Mouse (Mus musculus) erythroid progenitor cell, adult 5-6 weeks (primary cell): ENCODE measurements around the gene Ilkap. TPM values are rescaled to one million over a fixed set of nuclear protein-coding genes. Genes with fewer than 3 reads are reported as not detected.

ENCODE experiments used
- ATAC-seq: replicated peaks from 2 replicates; pipeline ENCODE4 v1.8.0; 2016; ENCODE audit warnings: moderate number of reproducible peaks, mild to moderate bottlenecking, moderate TSS enrichment, inconsistent platforms; ENCODE audit not compliant: poor library complexity, low FRiP score, severe bottlenecking
- total RNA-seq, 2 experiments: library from RNA; stranded (forward) in 1 of 2; stranded (reverse) in 1 of 2; fragments of 150-400 nt in 1 of 2; fragments of 186-747, 209-891 nt in 1 of 2; gene quantifications; 2 replicates each; pipeline versions ENCODE4 v1.2.3 to v1.2.4; 2015 to 2017; ENCODE audit warnings: low replicate concordance in 2 of 2

Gene Ilkap
- total RNA-seq (2015; ENCODE audit: low replicate concordance) (82.2 and 110 TPM in 2 replicates), total RNA-seq (2017; ENCODE audit: low replicate concordance) (101 and 110 TPM in 2 replicates)

DNA sequence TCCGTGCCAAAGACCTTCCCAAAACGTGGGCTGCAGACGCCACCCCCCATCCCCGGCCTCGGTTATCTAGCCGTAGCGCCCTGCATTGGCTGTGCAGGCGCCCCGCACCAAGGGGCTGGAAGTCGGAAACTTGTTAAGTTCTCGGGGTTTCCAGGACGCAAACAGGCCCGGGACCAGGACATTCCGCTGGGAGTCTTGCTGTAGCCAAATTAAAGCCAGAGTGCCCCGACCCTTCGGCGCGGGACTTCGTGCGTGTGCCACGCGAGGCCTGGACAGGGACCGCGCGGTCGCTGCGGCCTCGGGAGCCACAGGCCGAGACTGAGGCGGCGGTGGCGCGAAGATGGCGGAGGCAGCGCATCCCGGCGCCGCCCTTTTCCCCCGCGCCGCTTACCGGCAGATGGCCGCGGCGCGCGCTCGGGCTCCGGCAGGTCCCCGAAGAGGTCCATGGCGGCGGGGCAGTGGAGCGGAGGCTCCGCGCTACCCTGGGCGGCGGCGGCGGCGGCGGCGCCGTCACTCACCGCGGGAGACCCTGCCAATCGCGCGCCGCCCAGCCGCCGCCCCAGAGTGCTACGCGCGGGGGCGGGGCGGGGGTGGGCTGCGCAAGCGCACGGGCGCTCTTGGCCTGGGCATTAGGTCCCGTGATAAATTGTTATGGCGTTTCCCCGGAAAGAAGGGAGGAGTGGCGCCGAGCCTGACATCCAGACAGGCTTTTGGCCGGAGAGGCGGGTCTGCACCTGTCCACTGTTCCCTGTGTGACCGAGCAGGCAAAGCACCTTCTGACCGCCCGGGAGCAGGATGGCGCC lies at the start of gene Ilkap:
Gene Ilkap (minus strand): TSS at position 556 of the 803 bp plus-strand sequence.
- peak; percentile 88 for ATAC-seq

DNA sequence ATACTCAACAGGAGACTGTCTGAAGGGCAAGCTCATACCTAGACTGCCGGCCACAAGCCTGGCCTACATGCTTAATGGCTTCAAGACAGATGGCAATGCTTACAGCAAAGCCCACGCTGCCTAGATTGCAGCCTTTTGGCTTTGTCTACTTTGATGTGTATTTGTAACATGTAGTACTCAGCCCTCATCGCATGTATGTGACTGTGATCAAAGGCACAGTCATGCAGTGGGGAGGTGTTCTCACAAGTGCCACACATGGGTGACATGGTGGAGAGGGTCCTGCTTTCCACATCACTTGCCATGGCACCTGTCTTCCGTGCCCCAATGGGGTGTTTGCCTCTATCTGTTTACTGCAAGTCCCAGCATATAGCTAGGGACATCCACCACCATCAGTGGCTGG lies 47.9 kb upstream of the Ilkap start:
- ATAC-seq = no peak

DNA sequence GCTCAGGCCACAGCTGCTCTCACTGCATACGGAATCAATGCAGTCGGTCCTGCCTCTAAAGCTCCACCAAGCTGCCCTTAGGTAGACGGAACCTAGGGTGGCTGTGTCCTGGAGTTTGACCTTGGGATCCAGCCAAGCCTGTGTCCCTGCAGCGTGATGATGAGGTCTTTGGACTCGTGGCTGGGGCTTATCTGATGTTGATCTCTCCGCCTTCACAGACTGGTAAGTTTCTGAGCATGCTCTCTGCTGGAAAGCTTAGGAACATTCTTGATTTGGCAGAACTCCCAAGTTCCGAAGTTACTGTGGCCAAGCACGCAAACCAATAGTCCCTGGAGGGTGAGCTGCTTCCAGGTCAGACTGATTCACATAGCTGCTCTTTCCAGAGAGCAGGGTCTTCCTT lies 47.4 kb upstream of the Ilkap start:
- no peak for ATAC-seq

DNA sequence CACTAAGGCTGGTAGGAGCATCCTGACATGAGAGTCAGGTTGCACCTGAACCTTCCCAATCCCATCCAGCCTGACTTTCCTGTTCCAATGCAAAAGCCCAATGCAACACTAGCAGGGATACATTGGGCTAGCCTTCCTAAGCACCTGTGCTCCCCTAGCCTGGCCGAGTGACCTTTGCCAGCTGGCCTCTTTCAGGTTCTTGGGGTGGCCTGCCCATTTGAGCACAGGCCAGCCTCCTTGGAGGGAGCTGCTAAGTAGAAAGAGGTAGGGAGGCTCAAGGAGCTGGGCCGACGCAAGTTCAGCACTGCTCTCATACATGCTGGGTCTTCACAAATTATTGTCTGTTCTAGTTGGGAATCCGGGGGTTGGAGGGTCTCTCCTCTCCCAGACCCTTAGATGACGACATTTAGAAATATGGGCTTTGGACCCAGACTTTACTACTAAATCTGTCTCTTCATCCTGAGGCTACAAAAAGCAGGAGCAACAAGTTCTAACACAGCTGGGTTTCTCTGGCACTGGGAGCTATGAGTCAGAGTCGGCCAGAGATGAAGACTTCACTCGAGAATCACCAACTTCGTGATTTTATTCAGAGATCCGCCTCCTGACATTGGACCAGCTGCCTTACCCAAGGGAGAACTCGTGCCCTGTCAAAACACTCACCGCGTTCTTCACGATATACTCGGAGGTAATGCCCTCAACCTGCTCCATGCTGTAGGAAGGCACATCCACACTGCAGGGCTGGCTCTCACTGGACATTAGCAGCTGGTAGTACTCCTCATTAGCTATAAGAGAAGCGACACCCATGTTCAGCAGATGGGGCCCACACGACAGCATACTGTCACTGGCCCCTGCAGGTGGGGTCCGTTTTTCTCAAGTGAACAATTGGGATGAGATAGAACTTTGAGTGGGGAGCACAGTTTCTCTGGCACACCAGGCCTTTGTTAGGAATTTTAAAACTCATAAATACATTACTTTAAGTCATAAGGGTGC lies 46.5 kb upstream of the Ilkap start:
- no peak for ATAC-seq

DNA sequence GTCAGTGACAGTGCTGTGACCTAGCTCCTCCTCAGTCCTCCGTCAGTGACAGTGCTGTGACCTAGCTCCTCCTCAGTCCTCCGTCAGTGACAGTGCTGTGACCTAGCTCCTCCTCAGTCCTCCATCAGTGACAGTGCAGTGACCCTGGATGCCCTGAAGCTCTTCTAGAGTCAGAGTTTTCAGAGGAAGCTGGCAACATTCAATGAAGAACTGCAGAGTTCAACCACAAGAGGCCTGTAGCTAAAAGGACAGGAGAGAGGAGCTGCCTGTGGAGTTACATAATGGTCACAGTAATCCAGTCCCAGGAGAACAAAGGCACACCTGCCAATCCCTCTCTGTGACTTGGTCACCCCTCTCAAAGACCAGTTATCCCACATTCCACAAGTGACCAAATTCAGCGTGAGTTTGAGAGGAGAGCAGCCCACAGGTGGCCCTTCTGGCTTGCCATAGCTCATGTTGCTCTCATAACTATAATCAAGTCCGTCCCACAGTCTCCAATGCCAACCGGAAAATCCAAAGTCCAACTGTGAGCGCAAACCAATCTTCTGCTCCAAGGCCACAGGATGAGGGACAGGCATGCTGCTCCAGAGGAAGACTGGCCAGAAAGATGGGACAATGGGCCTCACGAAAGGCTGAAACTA lies 43.9 kb upstream of the Ilkap start:
- ATAC-seq = no peak

DNA sequence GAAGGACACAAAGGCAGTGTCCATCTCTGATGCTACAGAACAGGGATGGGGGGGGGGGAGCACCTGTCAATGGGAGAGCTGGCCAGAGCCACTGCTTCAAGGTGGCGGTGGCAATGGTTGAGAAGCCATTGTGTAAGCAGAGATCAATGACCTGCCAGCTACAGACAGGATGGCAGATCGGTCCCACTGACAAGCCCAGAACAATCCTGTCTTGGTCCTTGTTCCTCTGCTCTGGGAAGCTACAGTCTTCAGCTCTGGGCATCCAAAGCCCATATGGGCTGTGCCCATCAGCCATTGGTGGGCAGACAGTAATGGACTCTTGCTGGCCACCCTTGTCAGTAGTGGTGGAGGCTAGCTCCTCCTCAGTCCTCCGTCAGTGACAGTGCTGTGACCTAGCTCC lies 43.2 kb upstream of the Ilkap start:
- no peak for ATAC-seq

DNA sequence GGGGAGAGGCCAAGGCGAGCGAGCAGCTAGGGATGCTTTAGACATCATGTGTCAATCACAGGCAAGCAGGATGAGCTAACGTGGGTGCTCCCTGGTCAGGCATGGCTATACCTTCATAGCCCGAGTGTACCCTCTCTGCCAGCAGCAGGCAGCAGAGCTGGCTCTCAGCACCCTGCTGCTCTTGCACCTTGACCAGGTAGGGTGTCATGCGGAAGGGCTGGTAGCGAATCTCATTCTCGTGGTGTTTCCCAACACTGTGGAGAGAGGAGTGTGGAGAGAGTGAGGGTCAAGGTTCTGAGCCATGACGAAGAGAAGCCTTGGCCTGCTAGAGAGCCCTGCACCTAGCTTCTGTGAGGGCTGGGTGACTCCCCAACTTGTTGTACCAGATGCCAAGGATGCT lies 41.2 kb upstream of the Ilkap start:
- no peak for ATAC-seq

DNA sequence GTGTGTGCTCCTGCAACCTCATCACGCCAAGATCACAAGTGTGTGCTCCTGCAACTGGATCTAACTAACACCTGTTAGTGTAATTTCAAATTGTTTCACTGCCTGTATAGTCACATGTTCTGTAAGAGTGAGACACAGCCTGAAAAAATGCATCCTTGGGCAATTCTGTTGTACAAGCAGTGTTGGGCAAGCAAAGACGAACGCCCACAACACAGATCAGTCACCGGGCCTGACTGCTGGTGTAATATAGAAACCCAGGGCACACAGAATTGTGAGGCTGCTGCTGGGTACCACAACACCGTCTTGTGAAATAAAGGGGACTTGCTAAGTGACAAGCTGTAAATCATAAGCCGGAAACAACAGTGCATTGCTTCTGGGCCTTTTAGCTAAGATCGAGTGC lies 39.0 kb upstream of the Ilkap start:
- ATAC-seq = no peak

DNA sequence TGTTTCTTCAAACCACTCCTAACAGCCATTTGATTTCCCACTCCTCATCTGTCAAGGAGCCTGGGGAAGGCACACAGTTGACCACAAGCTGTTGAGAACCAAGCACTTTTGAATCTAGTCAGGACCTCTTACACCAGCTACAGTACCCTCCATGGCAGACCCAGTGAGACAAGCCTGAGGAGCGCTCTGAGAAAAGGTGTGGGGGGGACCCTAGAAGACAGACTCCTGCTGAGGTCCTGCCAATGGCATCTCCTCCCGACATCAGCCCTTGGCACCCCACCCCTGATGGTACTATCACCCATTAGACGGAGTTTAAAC lies 38.4 kb upstream of the Ilkap start:
- no peak for ATAC-seq

DNA sequence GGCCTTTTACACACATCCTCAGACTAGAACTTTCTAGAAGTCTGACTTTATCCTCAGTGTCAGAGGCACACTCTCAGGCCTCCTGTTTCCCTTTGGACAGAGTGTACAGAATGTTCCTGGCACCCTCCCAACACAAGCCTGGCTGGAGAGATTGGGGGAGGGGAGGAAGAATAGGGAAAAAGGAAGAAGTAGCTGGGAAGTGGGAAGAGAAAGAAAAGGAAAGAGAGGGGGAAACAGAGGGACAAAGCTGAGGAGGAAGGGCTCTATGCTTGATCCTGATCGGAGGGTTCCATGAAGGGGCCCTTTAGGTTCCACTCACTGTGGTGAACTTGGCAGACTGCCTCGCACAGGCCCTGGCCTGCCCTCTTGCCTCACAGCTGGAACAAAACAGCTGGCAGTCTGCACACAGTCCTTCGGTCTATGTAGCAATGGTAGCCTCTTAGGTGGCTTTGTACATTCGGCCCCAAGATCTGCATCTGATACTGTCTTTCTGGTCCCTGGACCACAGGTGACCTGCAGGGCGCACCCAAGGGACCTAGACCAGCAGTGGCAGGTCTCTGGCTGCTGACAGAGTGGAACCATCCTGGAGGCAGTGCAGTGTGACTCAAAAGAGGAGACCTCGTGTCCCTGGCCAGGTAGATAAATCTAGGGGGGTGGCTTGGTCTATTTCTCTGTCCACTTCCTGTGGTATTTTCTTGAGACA lies 37.9 kb upstream of the Ilkap start:
- ATAC-seq = no peak

DNA sequence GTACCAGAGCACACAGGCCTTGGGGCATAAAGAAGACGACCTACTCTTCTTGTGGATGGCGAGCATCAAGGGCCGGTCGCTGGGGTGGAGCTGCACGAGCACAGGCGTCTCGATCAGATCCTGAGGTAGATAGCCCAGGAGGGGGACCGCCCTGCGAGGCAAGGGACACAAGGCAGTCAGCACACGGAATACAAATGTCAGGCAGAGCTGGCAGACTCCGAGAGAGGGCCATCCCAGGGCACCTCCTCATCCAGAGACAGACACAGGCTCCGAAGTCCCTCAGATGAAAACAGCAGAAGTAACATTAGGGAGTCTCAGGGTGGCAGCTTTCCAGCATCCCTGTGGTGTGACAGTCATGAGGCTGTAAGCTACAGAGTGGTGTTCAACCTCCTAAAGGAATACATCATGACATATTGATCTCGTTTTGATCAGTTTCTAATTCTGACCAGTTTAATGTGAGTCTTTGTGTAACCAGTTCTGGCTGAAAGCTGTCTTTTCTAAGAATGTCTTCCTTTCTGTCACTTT lies 37.1 kb upstream of the Ilkap start:
- ATAC-seq = no peak

DNA sequence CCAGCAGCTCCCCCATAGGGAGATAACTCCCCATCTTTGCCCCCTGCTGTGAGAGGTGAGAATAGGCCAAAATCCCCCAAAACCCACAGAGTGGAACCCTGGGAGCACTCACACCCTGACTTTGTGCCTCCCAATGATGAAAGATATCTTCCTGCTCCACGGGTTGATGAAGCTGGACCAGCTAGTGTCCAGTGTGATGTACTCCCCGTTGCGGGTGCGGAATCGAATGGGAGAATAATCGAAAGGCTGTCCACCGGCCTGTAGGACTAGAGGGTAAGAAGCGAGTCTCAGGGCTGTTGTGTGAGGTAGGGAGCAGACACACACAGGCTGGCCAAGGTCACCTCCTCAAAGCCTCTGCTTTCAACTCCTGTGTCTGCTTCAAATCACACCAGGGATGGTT lies 36.3 kb upstream of the Ilkap start:
- ATAC-seq = no peak

DNA sequence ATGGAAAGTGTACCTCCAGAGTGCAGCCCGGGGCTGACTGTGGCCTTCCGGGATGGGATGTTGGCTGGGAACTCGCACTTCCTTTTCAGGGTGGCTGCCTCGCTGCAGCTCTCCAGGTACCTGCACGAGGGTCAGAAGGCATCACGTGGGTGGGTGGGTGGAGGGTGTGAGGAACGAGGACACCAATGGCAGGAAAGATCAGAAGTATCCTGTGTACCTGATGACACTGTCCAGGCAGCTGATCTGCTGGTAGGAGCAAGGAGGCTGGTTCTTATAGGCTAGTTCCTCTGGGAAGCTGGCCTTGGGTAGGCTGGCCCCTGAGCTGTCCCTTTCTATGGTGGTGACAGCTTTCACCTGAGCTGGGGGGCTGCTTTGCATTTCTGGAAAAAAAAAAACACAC lies 32.1 kb upstream of the Ilkap start:
- no peak for ATAC-seq

DNA sequence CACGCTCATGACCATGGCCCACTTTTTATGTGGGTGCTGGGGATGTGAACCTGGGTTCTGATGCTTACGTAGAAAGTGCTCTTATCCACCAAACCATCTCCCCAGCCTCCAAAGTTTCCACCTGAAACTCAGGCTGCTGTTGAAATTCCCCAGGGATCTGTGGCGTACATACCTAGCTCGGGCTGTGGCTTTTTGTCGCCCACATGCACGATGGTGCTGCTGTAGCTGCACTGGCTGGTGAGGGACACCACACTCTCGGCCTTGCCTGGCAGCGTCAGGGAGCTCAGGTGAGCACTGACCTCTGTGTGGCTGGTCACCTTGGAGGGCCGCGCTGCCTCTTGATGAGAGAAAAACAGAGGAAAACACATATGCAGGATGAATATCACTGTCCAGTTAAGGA lies 30.6 kb upstream of the Ilkap start:
- ATAC-seq = no peak

DNA sequence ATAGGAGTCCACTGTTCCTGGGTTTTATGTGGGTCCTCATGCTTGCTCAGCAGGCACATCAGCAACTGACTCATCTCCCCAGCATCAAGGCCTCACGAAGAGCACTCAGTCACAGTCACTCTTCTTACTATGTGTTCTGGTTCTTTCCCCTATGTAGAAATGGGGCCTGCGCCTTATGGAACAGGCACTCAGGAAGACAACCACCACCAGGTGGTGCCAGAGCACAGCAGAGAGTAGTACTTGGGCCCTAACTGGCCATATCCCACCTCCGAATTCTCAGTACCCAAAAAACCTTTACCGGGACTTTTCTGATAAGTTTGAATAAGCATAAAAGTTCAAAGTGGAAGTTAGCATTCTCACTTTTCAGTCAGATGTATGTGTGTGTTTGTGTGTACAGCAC lies 30.0 kb upstream of the Ilkap start:
- ATAC-seq = peak; percentile 62; the same call in 1 of the 2 replicates

DNA sequence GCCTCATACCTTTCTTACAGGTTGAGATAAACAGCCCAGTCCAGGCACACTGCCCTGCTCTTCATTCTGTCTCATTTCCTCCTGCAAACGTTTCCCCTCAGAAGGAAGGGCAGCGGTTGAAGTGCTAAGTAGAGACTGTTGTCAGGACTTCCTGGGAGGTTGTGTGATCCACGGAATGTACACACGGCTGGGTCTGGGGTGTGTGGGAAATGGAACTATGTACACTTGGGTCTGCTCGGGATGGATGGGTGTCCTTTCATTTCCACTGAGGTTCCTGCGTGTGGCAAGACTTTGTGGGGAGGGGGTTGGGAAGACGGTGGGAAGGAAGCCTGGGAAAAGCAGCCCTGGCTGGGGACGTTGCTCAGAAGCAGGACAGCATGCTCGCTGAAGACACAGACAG lies 27.8 kb upstream of the Ilkap start:
- no peak for ATAC-seq

DNA sequence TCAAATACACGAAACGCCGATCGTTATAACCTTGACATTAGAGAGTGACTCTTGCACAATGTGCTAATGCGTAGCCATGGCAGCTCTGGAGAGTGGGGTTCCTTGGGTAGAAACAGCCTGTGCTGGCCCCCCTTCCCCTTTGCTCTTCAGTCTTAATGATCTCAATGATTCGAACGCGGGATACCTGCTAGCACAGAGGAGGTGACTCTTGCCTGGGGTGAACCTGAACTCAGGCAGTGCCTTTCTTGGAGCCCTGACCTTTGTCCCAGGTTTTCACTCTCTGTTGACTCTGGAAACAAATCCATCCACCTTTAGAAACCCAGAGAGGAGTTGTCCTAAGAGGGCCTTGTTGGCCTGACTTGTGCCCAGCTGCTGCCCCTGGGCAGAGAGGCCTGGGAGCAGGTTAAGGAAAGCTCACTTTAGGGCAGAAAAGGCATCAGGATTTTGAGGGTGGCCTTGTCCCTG lies 22.0 kb upstream of the Ilkap start:
- ATAC-seq = no peak

DNA sequence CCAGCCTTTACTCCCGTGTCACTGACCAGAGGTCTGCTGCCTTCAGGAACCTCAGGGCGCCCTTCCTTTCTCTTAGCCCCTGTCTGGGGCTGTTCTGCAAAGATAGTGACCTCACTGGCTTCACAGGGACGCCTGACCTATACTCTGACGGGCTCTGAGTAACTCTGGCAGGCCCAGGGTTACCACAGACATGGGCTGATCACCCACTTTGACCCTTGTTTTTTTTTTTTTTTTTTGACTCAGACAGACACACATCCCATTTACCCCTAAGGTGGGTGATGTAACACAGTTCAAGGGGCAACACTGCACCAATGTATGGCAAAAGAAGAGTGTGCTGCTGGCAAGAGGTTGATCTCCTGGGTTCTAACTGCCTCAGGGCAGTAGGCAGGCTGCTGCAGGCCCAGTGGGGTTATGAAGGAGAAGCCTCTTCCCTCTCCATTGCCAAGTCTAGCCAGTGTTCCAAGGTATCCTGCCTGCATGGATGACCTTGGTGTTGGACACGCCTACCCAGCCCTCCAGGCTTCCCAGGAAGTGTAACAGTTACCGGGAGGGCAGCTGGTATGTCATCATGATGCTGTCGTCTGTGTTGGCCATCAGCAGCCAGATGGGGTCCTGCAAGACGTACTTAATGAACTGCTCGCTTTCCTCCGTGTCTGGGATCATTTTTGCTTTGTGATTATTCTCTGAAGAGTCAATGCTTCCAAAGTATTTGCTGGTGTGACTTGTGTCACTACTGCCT lies 21.4 kb upstream of the Ilkap start:
- ATAC-seq = no peak

DNA sequence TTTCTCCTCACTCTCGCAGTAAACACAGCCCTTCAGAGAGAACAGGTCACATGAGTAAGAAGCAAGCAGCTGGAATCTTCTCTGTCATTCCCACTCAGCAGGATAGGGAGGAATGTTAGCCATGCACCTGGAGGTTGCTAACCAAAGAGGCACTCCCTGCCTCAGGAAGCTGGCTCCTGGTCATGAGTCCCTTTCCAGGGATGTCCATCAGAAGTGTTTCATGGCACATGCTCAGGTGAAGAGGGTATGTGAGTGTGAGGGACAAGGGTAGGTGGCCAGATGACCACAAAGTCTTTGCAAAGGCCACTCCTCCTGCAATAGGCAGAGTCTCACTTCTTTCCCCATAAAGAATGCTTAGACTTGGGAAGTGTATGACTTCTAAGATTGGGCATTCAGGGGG lies 19.4 kb upstream of the Ilkap start:
- ATAC-seq = no peak
